Mouse (Mus musculus) spleen, adult 2 months (tissue): ENCODE results near the gene Rnaseh1.

Source experiments
- CTCF ChIP-seq: fragments of 200-500 bp; IDR thresholded peaks from 2 replicates; pipeline ENCODE4 v1.5.1; 2011; ENCODE audit warnings: mild to moderate bottlenecking, inconsistent platforms; ENCODE audit not compliant: insufficient read depth, insufficient read length, insufficient replicate concordance; ENCODE audit errors: extremely low read depth
- POLR2A ChIP-seq: fragments of 200-500 bp; IDR thresholded peaks from 2 replicates; pipeline ENCODE4 v1.6.1; 2011; ENCODE audit warnings: low read depth, low read length, inconsistent platforms

DNA sequence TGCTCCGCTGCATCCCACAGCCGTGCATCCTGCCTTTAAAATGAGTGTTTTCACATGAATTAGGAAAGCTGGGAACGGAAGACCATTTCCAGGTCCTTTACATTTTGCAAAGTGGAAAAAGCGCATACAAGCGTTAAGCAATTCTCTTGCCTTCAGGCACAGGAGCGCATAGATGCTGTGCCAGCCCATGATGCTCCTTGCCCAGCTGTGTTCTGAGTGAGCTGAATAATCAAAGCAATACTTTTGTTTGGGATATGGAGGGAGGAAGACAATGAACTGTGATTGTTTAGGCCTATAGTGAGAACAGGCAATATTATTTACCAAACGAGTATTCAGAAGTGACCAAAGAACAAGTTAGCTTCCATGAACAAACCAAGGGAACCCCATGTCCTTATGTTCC, 41.3 kb downstream of the Rnaseh1 start:
- TF ChIP-seq CTCF, result no peak
- TF ChIP-seq POLR2A, result no peak
